10 mouse cellular contexts compared by ENCODE assay signal in the genomic region with DNA sequence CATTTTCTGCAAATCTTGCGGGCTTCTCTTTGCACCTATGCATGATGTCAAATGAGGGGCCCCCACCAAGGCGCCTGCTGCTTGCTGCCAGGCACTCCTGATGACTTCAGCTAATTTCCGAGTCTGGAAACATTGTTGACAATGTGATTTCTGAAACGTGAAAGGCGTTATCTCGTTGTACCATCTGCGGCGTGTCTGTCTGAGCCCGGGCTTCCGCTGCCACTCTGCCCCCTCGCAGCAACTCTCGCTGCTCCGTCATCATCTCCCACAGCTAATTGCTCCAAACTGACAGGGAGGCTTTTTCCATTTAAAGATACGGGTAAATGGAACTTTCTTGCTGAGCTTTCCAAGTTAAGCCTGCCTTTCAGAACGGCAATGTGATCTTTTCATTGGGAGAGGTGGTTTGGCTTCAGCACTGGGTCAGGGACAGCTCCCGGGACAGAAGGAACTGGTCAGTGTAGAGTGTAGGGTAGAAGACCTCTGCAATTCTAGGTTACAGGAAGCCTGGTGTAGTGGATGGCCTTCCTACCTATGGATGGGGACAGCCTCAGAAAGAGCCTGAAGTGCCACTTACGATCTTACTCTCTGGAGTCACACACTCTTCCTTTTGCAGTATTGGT.
DNase-seq lines count a peak whose midpoint lies in the region; ATAC-seq and TF ChIP-seq lines count a peak whose summit lies in the region.
"Had no signal": no experiment of that assay in that cellular context is flagged by ENCODE, and none has a peak within 500 bp of the region (broad histone marks: within the 10 kb centered on the region; RNA-seq: fewer than 3 reads in every experiment).

No protein-coding gene starts in this region.

- H3K4me1 ChIP-seq in lung, embryonic 14.5 days (ENCODE audit: insufficient read depth), result no peaks in the 10 kb centered on the region
- H3K4me1 ChIP-seq in forebrain, embryonic 15.5 days, result peaks cover 8% of the 10 kb centered on the region
- H3K4me1 ChIP-seq in hindbrain, postnatal 0 days (ENCODE audit: insufficient read depth, low read length), result no peaks in the 10 kb centered on the region
- H3K4me1 ChIP-seq: embryonic facial prominence, embryonic 12.5 days; limb, embryonic 12.5 days had no signal

- peak; percentile 44; the same call in 1 of the 2 replicates for ATAC-seq in frontal cortex, adult (ENCODE audit: low TSS enrichment)
- peak; percentile 47; the same call in 1 of the 2 replicates for ATAC-seq in lung, embryonic 14.5 days (ENCODE audit: insufficient read depth)
- ATAC-seq in forebrain, embryonic 15.5 days (replicated peaks), result no peak
- no peak for ATAC-seq in hindbrain, postnatal 0 days

- no peaks in the 10 kb centered on the region for H3K9me3 ChIP-seq in lung, embryonic 14.5 days (ENCODE audit: low read depth, low read length)
- H3K9me3 ChIP-seq in forebrain, embryonic 15.5 days, result no peaks in the 10 kb centered on the region
- H3K9me3 ChIP-seq in hindbrain, postnatal 0 days (ENCODE audit: low read length), result no peaks in the 10 kb centered on the region
- H3K9me3 ChIP-seq: embryonic facial prominence, embryonic 12.5 days; limb, embryonic 12.5 days had no signal

- H3K36me3 ChIP-seq in lung, embryonic 14.5 days (ENCODE audit: insufficient read depth), result no peaks in the 10 kb centered on the region
- no peaks in the 10 kb centered on the region for H3K36me3 ChIP-seq in forebrain, embryonic 15.5 days
- H3K36me3 ChIP-seq in hindbrain, postnatal 0 days (ENCODE audit: insufficient read depth, low read length), result no peaks in the 10 kb centered on the region
- H3K36me3 ChIP-seq: embryonic facial prominence, embryonic 12.5 days; limb, embryonic 12.5 days had no signal

- no peak overlapping the region for H3K4me2 ChIP-seq in lung, embryonic 14.5 days
- H3K4me2 ChIP-seq in forebrain, embryonic 15.5 days (replicated peaks), result no peak overlapping the region
- H3K4me2 ChIP-seq in hindbrain, postnatal 0 days (ENCODE audit: low read depth, low read length), result no peak overlapping the region
- H3K4me2 ChIP-seq: embryonic facial prominence, embryonic 12.5 days; limb, embryonic 12.5 days had no signal

- TF ChIP-seq CTCF in lung, embryonic 14.5 days (IDR thresholded peaks at IDR 0.05; ENCODE audit: low read depth), result no peak
- no peak for TF ChIP-seq CTCF in hindbrain, postnatal 0 days (IDR thresholded peaks at IDR 0.05; ENCODE audit: low read depth)

- no peak overlapping the region for H3K4me3 ChIP-seq in lung, embryonic 14.5 days (ENCODE audit: low read depth, low read length)
- H3K4me3 ChIP-seq in forebrain, embryonic 15.5 days, result no peak overlapping the region
- no peak overlapping the region for H3K4me3 ChIP-seq in hindbrain, postnatal 0 days (ENCODE audit: low read length)
- H3K4me3 ChIP-seq: embryonic facial prominence, embryonic 12.5 days; limb, embryonic 12.5 days had no signal

- WGBS in lung, embryonic 14.5 days, result 55% methylated on average over 17 of the region's 17 CpGs
- WGBS in forebrain, embryonic 15.5 days, result 39% methylated on average over 17 of the region's 17 CpGs
- 65% methylated on average over 17 of the region's 17 CpGs for WGBS in hindbrain, postnatal 0 days

- H3K27ac ChIP-seq in lung, embryonic 14.5 days (ENCODE audit: low read depth), result no peak overlapping the region
- 0 out of 2 replicates have a peak overlapping the region, but pooled peaks have one; percentile 33 for H3K27ac ChIP-seq in forebrain, embryonic 15.5 days (replicated peaks)
- no peak overlapping the region for H3K27ac ChIP-seq in hindbrain, postnatal 0 days
- H3K27ac ChIP-seq: embryonic facial prominence, embryonic 12.5 days; limb, embryonic 12.5 days had no signal

- DNase-seq in frontal cortex, postnatal 25 days (ENCODE audit: low spot score in 2 of 2), result no peak
- peak; percentile 77 for DNase-seq in lung, embryonic 14.5 days
- no peak for DNase-seq in lung, postnatal 36 days
- peak; percentile 62 for DNase-seq in retina, postnatal 1 day
- DNase-seq in hindbrain, postnatal 0 days (ENCODE audit: low spot score), result no peak
- no peak for DNase-seq in spleen, postnatal 36 days (ENCODE audit: low spot score in 2 of 2)

- H3K9ac ChIP-seq in lung, embryonic 14.5 days, result no peak overlapping the region
- no peak overlapping the region for H3K9ac ChIP-seq in forebrain, embryonic 15.5 days (replicated peaks)
- H3K9ac ChIP-seq in hindbrain, postnatal 0 days (replicated peaks; ENCODE audit: low read length), result no peak overlapping the region
- H3K9ac ChIP-seq: embryonic facial prominence, embryonic 12.5 days; limb, embryonic 12.5 days had no signal

- H3K27me3 ChIP-seq in lung, embryonic 14.5 days (ENCODE audit: insufficient read depth, low read length), result no peaks in the 10 kb centered on the region
- H3K27me3 ChIP-seq in forebrain, embryonic 15.5 days, result no peaks in the 10 kb centered on the region
- no peaks in the 10 kb centered on the region for H3K27me3 ChIP-seq in hindbrain, postnatal 0 days (ENCODE audit: insufficient read depth, low read length)
- H3K27me3 ChIP-seq: embryonic facial prominence, embryonic 12.5 days; limb, embryonic 12.5 days had no signal

Comparison
In these comparisons a context has a peak if more than half of its experiments do, and no peak if none do; other contexts are left out.
1. DNase-seq: peak in lung, embryonic 14.5 days (single experiment) and retina, postnatal 1 day (single experiment); none in frontal cortex, postnatal 25 days (0 of 2), lung, postnatal 36 days (single experiment), hindbrain, postnatal 0 days (single experiment) and spleen, postnatal 36 days (0 of 2).
2. ATAC-seq: peak in frontal cortex, adult (single experiment) and lung, embryonic 14.5 days (single experiment); none in forebrain, embryonic 15.5 days (single experiment) and hindbrain, postnatal 0 days (single experiment).